Mouse (Mus musculus) kidney, postnatal 36 days (tissue): ENCODE measurements at regions not wholly inside any gene's neighbourhood (a gene's known extent, or its start where the extent isn't known, plus 50 kb on each side); places are given as distances from the start of the nearest gene placed in this dataset.

Experiments used
- DNase-seq, 2 experiments: peaks; one replicate each; pipeline ENCODE4 v3.0.0; 2021 to 2022; ENCODE audit warnings: mixed read lengths in 2 of 2

GRCm38 (mm10) chr15:51409791-51410308 lies 2474.9 kb upstream of the Gm7489 start:
- no peak for DNase-seq

- no peak for DNase-seq
These were observed 2472.7 kb upstream of the Gm7489 start for GRCm38 (mm10) chr15:51411966-51412365.

GRCm38 (mm10) chr15:51442606-51443005 lies 2442.1 kb upstream of the Gm7489 start:
- DNase-seq = no peak

- DNase-seq = no peak
These were observed 2414.8 kb upstream of the Gm7489 start for GRCm38 (mm10) chr15:51469895-51470294.

- DNase-seq = no peak
These were observed 2413.6 kb upstream of the Gm7489 start for GRCm38 (mm10) chr15:51471143-51471542.

DNA sequence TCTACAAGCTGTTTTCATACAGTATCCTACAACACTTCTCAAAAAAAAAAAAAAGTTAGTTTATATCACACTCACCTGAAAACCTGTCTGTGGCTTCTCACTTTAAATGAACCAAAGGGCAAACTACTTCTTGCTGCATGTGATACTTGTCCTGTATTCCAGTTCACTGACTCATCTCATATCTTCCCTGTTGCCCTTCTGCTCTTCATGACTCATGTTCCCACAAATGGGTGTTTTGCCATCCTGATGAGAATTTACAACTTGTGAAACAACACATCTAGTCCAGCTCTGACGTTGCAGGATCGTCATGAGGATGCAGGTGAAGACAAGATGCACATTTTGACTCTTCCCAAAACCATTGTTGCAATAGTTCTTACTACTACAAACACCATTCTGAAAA lies 2412.7 kb upstream of the Gm7489 start:
- DNase-seq = no peak

- DNase-seq = no peak
These were observed 2402.8 kb upstream of the Gm7489 start for GRCm38 (mm10) chr15:51481856-51482255.

DNA sequence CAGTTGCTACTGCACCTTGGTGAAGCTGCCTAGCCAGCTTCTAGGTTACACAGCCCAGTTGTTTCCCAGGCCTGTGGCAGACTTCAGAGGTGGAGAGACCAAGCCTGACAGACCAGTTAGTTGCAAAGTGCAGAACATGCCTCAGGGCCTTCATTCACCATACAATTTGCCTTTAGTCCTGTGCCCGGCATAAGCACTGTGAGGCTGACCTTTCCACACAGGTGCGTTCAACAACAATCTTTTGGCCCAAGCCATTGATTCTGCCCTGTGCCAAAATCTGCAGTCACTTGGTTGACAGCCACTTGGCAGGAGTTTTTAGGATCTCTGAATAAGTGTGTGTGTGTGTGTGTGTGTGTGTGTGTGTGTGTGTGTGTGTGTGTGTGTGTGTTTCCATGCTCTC lies 2400.5 kb upstream of the Gm7489 start:
- DNase-seq = peak; percentile 38 to 68

DNA sequence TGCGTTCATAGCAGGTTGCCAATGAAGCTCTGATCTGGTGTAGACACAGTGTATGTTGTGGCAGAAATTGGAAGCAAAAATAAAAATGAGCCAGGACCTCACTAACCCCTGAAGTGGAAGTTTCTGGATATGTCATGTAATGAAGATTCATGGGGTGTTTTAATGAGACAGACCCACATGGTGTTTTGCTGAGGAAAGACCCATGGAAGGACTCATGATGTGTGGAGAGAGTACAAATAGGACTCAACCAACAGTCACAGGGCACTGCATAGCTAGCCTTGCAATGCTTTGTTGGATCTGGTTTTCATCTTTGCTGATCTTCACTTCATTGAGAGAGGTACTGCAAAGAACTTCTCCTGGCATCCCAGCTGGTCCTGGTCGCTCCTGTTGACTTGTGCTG lies 2399.2 kb upstream of the Gm7489 start:
- DNase-seq = no peak

- DNase-seq = no peak
These were observed 2382.5 kb upstream of the Gm7489 start for GRCm38 (mm10) chr15:51502058-51502741.

DNA sequence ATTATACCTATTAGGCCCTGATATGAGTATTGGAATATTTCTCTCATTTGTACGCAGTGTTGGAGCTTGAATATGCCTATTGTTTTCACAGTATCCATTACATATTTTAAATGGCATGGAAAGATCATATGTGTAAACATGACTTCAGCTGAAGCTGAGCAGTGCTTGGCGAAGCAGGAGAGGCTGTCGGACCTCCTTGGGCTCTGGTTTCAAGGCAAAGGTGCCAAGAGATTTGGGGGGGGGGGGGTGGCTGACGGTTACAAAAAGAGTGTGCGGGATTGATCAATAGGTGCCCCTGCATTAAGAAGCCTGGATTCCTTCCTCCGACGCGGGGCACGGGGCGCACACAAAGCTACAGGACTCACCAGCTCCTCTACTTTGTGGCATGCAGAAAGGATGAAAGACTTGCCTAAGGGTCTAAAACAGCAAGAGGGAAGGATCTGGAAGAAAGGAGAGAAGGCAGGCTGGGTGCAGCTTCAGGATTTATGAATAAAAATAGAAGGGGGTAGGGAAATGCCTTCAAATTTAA lies 2381.9 kb upstream of the Gm7489 start:
- no peak for DNase-seq

GRCm38 (mm10) chr15:51503341-51503740 lies 2381.4 kb upstream of the Gm7489 start:
- DNase-seq = no peak

DNA sequence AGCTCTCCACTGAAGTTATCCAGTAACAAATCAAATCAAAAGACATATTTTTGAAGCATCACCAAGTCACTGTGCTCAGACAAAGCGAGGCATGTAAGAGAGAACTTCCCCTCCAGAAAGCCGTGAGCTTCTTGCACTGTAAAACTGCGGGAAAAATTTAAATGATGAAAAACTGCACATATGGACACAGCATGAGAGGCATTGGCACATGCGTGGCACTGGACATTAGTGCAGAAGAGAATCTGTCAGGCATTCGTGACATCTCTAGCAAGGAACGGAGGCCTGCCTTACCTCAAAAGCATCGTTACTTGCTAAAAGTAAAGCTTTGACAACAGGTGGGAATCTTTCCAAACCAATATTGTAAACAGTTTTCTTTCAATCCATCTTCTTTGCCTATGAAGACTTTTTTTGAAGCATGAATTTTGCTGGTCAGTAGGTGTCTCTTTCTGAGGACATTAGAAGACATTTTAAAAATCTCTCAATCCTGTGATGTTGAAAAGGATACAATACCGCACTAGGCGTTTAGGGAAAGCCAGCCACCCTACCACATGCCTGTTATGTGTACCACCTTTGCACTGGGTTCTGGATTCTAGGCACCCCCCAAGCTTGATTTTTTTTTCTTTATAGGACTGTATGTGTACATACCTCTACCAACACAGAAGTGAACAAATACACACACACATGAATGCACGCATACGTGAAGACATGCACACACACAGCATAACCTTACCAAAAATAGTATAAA lies 2380.5 kb upstream of the Gm7489 start:
- no peak for DNase-seq

GRCm38 (mm10) chr15:51504789-51505188 lies 2379.9 kb upstream of the Gm7489 start:
- no peak for DNase-seq

DNA sequence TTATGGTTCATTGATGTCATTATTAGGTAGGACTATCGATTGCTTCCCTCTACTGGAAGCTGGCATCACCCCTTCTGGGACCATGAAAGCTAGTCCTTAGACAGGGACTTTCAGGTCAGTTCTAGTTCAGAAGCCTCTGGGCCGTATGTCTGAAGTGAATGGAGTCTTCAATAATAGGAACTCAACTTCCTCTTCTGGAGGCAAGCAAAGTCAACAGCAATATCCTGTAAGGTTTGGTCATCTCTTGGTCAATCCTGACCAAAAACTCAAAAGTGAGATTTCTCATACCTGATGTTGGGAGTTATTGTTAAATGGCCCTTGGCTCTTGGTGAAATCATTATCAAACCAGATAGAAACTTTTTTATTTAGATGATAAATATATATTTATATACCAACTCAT lies 2377.6 kb upstream of the Gm7489 start:
- no peak for DNase-seq

DNA sequence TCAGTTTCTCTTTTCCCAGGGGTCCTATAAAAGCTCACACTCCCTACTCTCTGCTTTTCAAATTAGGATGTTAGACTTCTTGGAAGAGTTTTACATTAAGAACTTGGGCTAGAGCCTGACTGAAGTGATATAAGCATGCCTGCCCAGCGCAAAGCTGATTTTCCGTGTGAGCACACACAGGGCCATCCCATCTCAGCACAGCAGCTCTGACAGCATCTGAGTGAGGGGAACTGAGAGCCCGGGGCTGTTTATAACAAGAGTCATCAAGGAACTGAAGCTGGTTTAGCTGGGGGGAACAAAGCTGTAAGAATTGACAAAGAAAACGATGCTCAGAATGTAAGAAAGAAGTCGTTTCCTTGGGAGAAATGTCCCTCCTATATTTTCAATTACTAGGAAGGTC lies 2373.4 kb upstream of the Gm7489 start:
- DNase-seq = no peak

- no peak for DNase-seq
These were observed 2348.4 kb upstream of the Gm7489 start for GRCm38 (mm10) chr15:51536317-51536716.

DNA sequence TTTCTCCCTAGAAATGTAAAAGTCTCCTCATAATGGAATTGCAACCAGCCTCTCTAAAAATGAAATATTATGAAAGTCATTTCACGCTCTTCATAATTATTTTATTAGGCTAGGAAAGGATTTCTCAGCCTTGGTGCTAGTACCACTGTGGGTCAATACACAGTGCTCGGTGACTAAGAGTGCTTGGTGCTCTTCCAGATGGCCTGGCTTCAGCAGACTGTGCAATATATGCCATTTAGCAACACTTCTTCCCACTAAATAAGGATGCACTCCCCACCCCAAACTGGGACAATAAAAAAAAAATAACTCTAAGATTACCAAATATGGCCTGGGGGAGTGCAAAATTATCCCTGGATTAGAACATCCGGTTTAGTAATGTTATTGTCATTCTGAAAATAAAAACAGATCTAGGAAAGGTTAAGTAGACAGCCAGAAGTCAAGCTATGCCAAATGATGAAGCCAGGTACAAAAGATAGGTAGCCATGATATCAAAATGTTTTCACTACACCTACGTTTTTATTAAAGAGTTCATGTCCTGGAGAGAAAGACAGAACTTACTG lies 2333.4 kb upstream of the Gm7489 start:
- DNase-seq = no peak

DNA sequence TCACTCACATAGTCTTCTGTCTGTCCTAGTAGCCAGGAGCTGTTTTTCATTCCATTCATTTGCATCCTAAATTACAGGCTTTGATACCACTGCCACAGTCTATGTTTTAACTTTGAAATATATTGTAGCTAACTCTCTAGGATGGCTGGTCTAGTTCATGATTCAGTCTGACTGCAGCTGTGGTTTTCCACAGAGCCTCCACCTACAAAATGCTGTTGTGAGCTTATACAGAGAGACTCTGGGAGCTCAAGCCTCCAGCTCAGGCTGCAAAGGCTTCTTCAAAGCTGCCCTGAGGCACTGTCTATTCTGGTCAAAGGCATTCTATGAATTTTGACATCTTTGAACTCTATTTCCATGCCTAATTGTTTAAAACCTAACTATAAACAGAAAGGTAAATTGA lies 2326.5 kb upstream of the Gm7489 start:
- DNase-seq = no peak

- no peak for DNase-seq
These were observed 2319.2 kb upstream of the Gm7489 start for GRCm38 (mm10) chr15:51565543-51565942.

DNA sequence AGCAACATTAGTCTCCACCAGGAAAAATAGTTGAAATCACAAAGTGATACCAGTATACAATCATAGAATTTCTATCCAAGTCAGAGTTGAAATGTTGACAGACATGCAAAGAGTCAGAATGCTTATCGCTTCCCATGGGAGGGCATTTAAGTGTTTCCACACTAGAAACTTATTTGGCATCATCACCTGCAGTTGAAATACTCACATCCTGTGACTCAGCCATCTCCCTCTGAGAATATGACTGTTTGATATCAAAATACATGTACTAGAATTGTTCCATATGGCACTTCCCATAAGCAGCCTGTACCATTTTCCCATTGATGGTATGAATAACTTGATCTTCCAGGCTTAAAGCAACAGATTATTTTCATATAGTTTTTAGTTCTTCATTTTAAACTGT lies 2314.1 kb upstream of the Gm7489 start:
- no peak for DNase-seq

- DNase-seq = no peak
These were observed 2310.1 kb upstream of the Gm7489 start for GRCm38 (mm10) chr15:51574538-51575105.

- DNase-seq = no peak
These were observed 2301.1 kb upstream of the Gm7489 start for GRCm38 (mm10) chr15:51583636-51584035.
